Mouse (Mus musculus) effector memory CD4-positive, alpha-beta T cell, adult 7 months (primary cell): Measurements from ENCODE around the gene Supt6. TPM values are rescaled to one million over a fixed set of nuclear protein-coding genes. Genes with fewer than 3 reads are reported as not detected.

Source experiments
- polyA plus RNA-seq: library from polyadenylated mRNA; unstranded; fragments of 100-300 nt; shearing (Covaris generic); gene quantifications from one replicate; pipeline ENCODE4 v1.2.1, GENCODE M21; 2017

Supt6 gene
- 35.0 TPM for polyA plus RNA-seq

DNA sequence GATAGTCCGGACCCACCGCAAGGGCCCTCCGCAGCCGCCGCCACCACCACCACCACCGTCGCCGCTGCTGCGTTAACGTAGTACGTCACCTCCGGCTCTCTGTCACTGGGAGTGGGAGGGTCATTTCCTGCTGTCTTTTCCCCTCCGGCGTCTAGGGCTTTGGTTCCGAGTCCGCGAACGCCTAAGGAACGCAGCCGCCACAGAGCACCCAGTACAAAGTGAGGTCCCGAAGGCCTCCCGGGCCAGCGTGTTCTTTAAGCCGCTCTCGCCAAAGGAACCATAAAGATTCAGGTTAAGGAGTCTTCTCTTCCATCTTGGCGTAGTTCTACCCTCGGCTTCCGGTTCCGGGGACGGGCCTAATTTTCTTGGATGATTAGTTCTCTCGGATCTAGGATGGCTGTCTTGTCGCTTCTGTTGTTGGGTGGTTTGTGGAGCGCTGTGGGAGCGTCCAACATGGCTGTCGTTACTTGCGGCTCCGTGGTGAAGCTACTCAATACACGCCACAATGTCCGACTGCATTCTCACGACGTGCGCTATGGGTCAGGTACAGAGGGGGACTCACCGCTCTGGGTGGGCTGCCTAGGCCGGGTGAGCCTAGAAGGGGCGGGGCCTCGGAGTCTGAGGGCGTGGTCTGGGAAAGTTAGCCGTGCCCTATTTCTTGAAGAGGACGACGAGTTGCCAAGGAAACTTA lies at the start of gene Supt6, which contains the start of gene Sdf2:
Supt6 (minus strand) TSS at position 361 of the 691 bp plus-strand sequence.
Sdf2 (plus strand) TSS at position 120 of the 691 bp plus-strand sequence.

GRCm38 (mm10) chr11:78290654-78291053 lies 44.9 kb upstream of the Supt6 start, which contains the start of gene BC030499:
BC030499 (plus strand) TSS chr11:78290841.

GRCm38 (mm10) chr11:78261380-78262352 lies 15.9 kb upstream of the Supt6 start, which contains the start of gene 2610507B11Rik:
2610507B11Rik (plus strand) TSS chr11:78261752.

GRCm38 (mm10) chr11:78193113-78193512 lies 52.7 kb downstream of the Supt6 start, which contains the start of gene Proca1:
Proca1 (plus strand) TSS chr11:78193392.

DNA sequence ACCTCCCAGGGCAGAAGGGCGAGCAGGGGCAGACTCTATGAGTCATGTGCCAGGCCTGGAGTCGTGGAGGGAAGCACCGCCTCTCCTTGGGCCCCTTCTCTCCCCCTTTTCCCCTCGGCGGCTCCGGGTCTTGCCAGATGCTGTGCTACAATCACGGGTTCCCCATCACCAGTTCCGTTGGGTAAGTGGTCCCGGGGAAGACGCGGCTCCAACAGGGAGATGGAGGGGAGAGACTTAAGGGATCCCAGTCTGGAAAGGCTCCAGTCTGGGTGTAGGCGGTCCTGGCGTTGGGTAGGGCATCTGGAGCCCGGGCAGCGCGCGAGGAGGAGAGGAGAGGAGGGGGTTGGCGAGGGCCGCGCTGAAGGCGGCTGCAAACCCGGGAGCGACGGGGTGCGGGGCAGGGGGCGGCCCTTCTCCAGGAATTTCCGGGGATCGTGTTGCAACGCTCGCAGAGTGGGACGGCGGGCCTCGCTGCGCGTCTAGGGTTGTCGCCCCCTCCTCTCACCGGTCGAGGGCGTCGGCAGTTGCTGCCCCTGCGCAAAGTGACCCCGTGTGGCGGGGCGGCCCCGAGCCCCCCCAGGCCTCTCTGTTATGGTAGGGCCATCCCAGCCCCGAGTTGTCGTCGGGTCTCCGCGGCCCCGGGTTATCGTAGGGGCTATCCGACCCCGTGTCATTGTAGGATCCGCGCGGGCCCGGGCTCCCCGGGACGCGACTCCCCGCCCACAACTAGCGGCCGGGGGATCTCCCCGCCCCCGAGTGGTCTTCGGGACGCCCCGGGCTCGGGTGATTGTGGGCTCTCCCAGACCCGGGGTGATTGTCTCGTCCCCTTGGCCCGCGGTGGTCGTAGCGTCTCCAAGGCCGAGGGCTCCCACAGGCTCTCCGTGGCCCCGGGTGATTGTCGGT lies 57.2 kb downstream of the Supt6 start, which contains the start of gene Rab34:
Rab34 (plus strand) TSS at position 100 of the 903 bp plus-strand sequence.

DNA sequence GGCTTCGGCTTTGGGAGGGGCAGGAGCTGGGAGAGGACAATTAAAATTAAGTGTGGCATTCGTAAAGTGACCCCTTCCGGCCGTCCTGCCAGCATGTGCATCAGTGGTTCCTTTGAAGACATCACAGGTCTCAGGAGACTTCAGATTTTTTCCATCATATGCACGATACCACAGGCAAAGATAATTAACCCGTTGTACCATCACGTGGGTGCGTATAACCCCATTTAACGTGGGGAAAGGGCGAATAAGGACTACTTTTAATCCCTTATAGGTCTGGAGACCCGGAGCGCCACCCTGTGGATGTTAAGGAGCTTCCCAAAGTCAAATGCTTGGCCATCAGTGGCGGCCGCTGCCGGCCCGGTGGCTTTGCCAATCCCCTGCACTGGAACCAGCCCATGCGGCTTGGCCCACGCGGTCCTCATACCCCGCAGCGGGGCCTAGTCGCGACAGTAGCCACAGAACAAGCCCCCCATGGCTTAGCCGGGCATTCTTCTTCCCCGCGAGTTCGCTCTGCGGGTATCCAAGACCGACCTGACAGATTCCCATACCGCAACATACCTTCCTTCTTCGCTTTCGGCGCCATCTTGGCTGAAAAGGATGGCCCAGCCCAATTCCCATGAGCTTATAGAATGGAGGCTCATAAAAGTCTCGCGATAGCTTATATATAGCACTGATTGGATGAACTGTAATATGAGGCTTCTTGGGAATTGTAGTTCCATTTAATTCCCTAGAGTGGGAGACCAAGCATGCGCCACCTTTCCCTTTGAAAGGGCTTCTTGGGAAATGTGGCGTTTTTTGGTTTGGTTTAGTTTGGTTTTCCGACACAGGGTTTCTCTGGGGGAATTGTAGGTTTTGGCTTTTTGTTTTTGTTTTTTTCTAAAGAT lies 62.6 kb downstream of the Supt6 start, which contains the start of gene Rpl23a:
Rpl23a (minus strand) TSS at position 624 of the 884 bp plus-strand sequence.

GRCm38 (mm10) chr11:78176402-78176862 lies 69.4 kb downstream of the Supt6 start, which contains the start of the genes Nek8 and Tlcd1:
Nek8 (minus strand) TSS chr11:78176675.
Tlcd1 (plus strand) TSS chr11:78176711.

GRCm38 (mm10) chr11:78164924-78165760 lies 80.6 kb downstream of the Supt6 start, which contains the start of gene Traf4:
Traf4 (minus strand) TSS chr11:78165589.

Other genes with a start within 250 kb of the Supt6 start
- gene Dhrs13, start 213.7 kb downstream of the Supt6 start, polyA plus RNA-seq, result 3.2 TPM
- gene Flot2, start 208.1 kb downstream of the Supt6 start, polyA plus RNA-seq, result 21.3 TPM
- 32.3 TPM for gene Eral1, start 165.6 kb downstream of the Supt6 start, polyA plus RNA-seq
- 16.0 TPM for gene Fam222b, start 151.3 kb downstream of the Supt6 start, polyA plus RNA-seq
- gene Traf4, start 80.4 kb downstream of the Supt6 start, polyA plus RNA-seq, result 113 TPM
- 17.3 TPM for gene Nek8, start 69.3 kb downstream of the Supt6 start, polyA plus RNA-seq
- gene Tlcd1, start 69.3 kb downstream of the Supt6 start, polyA plus RNA-seq, result 8.1 TPM
- gene Rpl23a, start 62.4 kb downstream of the Supt6 start, polyA plus RNA-seq, result 1,583 TPM
- not detected for gene Rab34, start 57.6 kb downstream of the Supt6 start, polyA plus RNA-seq
- gene Proca1, start 52.6 kb downstream of the Supt6 start, polyA plus RNA-seq, result 0.28 TPM
- 114 TPM for gene Sdf2, start 241 bp downstream of the Supt6 start, polyA plus RNA-seq
- 57.3 TPM for gene 2610507B11Rik, start 15.8 kb upstream of the Supt6 start, polyA plus RNA-seq
- 0.52 TPM for gene BC030499, start 44.9 kb upstream of the Supt6 start, polyA plus RNA-seq
- 0.88 TPM for gene Spag5, start 55.5 kb upstream of the Supt6 start, polyA plus RNA-seq
- 6.8 TPM for gene Aldoc, start 77.0 kb upstream of the Supt6 start, polyA plus RNA-seq
- gene Pigs, start 82.4 kb upstream of the Supt6 start, polyA plus RNA-seq, result 69.6 TPM
- 29.6 TPM for gene Unc119, start 97.5 kb upstream of the Supt6 start, polyA plus RNA-seq
- 0.30 TPM for gene Foxn1, start 140.6 kb upstream of the Supt6 start, polyA plus RNA-seq
- gene Slc13a2, start 176.2 kb upstream of the Supt6 start, polyA plus RNA-seq, result not detected
- gene Slc46a1, start 219.7 kb upstream of the Supt6 start, polyA plus RNA-seq, result 0.62 TPM